Mouse (Mus musculus) right cerebral cortex, postnatal 25 days (tissue): ENCODE results near the gene Calhm6.

Experiments used
- DNase-seq: peaks from one replicate; pipeline ENCODE4 v3.0.0; 2022

Calhm6 gene

GRCm38 (mm10) chr10:34095964-34096363 is 31.8 kb downstream of the Calhm6 start:
- DNase-seq = peak; percentile 6

DNA sequence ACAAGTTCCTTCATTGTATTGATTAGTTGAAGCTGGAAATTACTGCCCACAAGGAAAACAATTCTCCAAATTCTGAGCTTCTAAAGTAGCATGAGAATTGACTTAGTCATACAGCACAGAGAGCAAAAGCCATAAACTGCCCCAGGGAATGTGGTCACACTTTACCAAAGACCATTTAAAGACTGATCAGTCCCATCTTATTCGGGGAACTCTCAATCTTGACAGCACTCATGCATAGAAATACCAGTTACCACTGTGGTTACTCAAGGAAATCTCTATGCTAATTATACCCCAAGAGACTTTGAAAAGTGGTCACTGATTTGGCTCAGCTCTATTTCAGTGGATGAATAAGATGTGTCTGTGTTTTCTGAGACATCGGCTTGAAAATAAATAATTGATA is 32.6 kb downstream of the Calhm6 start:
- no peak for DNase-seq

GRCm38 (mm10) chr10:34091888-34092287 is 35.9 kb downstream of the Calhm6 start:
- peak; percentile 46 for DNase-seq

GRCm38 (mm10) chr10:34090481-34090880 is 37.3 kb downstream of the Calhm6 start:
- no peak for DNase-seq

GRCm38 (mm10) chr10:34089517-34089916 is 38.3 kb downstream of the Calhm6 start:
- no peak for DNase-seq

DNA sequence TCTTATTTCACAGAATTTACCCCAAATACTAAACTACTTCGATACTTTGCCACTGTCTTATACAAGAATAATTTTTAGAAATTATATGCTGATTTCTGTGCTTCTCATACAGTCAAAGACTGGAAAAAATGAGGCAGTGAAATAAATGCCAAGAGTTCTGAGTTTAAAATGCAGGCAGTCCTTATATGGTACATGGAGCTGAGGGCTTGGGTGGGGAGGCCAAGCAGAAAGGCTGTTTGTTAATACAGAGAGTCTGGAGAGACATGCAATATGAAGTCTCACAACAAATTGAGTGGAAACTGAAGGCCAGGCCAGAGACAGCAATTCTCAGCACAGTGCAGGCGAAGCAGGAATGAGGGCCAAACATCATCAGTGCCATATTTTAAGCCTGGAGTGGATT is 39.3 kb downstream of the Calhm6 start:
- DNase-seq = no peak

DNA sequence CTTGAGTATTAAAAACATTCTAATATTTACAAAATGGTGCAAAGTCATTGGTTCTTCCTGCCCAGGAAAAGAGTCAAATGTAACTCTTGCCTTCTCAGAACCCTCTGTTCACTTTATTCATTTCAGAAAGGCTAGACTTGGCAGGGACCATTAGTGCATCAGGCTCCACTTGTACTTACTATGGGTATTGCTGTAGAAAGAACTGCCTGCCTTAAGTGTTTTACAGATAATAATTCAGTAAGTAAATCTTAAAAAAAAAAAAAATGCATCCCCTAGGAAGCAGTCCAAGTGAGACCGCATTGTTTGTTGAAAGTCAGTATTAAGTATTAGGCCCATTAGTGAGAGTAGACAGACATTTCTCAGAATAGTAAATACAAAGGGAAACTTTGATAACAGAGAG is 41.3 kb downstream of the Calhm6 start:
- no peak for DNase-seq
